Mouse (Mus musculus) left cerebral cortex, adult 8-10 months (tissue): ENCODE data around the gene Nacc1. TPM values are rescaled to one million over a fixed set of nuclear protein-coding genes. Genes with fewer than 3 reads are reported as not detected.
"Not testable (repeated sequence)": the region's sequence is repeated elsewhere in the genome, so short reads cannot be mapped to it uniquely, and the experiment has no call there.

Experiments
- DNase-seq, 2 experiments: peaks; one replicate each; pipeline ENCODE4 v3.0.0; 2022; ENCODE audit warnings: low spot score in 2 of 2
- total RNA-seq, 4 experiments: library from RNA; stranded (reverse); gene quantifications; 2 replicates each; pipeline ENCODE4 v1.2.4; 2022

Nacc1 gene
- total RNA-seq, 4 experiments from 2014 or later: 88.5 to 97.6 (median 93.9) TPM

DNA sequence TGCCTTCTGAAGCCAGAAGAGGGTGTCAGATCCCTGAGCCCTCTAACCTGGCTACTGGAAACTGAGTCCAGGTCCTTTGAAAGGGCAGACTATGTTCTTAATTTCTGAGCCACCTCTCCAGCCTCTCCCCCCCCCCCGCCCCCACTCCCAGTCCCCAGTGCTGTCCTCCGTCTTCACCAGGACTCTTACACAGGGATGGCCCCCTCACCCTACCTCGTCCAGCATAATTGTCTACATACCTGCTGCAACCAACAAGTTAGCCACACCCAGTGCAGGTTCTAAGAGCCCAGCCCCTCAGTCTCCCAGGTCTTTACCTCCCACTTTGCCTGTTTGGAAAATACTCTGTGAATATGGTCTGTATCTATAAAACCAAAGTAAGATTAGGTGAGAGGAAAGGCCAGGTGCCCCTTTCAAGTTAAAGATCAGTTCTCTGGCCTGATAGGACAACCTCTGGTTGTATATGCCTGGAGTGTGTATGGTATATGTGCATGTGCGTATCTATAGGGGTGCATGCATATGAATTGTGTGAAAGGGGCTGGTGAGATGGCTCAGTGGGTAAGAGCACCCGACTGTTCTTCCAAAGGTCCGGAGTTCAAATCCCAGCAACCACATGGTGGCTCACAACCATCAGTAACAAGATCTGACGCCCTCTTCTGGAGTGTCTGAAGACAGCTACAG lies 46.9 kb downstream of the Nacc1 start:
- no peak for DNase-seq

DNA sequence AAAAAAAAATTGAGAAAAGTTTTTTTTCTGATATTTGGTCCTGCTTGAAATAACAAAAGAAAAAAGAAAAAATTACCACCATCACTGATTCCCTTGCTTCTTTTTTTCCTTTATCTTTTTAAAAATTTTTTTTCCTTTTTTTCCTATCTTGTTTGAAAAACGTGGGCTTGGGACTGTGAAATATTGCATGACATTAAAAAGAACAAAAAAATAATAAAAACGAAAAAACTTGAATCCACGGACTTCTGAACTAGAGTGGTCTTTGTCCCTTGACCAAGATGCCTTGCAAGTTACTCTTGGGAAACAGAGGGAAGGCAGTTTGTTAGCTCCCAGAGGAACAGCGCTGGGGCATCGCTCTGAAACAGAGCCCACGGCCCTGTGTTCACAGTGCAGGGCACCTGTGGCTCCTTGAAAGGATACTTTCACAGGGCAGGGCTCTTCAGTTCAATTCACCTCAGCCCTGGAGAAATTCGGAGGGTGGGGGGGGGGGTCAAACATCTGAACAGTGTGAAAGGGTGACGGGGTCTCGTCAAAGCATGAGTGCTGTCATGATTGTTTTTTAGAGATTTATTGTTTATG lies 47.6 kb downstream of the Nacc1 start:
- no peak for DNase-seq

DNA sequence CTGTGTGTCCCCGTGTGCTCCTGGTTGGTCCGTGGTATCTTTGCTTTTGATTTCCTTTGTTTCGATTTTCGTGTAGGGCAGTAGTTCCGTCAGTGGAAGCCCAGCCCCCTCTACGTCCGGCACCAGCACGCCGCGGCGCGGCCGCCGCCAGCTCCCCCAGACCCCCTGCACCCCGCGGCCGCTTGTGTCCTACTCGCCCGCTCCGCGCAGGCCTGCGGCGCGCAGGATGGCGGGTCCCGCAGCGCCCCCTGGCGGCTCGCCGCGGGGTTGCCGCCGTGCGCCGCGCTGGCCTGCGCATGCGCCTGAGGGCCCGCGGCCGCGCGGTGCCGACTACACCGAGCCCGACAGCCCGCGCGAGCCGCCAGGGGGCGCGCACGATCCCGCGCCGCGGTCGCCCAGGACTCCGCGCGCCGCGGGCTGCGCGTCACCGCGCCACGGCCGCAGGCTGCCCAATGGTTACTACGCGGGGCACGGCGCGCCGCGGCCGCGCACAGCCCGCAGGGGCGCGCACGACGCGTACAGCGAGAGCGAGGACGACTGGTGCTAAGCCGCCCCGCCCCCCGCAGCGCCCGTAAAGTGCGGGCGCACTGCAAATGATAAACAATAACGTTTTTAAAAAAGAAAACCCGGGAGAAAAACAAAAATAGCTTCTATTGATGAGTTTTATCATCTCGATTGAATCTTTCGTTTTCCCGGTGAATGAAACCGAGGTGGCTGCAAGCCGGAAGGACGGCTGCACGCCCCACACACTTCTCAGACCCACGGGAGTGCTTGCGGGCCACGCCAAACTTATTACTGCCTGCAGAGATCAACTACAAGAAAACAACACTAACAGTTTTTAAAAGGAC lies 48.3 kb downstream of the Nacc1 start:
- peak; percentile 78 to 93 for DNase-seq

DNA sequence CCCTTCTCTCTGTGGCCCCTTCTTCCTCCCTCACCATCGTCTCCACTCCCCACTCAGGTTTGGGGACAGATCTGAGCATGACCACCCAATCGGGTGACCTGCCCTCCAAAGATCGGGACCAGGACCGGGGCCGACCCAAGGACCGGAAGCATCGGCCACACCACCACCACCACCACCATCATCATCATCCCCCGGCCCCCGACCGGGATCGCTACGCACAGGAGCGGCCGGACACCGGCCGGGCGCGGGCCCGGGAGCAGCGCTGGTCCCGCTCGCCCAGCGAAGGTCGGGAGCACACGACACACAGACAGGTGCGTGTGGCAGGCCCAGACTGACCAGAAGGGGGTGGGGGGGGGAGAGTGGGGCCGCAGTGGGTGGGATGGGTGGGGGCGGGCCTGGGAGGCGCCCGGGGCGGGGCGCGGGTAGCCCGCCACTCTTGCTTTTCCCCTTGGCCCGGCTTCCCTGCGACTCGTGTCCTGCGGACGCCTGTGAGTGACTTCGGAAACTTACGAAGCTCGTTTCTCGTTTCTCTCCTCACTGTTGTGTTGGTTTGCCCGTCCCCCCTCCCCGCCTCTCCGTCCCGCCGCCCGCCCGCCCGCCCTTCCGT lies 49.0 kb downstream of the Nacc1 start:
- DNase-seq: no peak

DNA sequence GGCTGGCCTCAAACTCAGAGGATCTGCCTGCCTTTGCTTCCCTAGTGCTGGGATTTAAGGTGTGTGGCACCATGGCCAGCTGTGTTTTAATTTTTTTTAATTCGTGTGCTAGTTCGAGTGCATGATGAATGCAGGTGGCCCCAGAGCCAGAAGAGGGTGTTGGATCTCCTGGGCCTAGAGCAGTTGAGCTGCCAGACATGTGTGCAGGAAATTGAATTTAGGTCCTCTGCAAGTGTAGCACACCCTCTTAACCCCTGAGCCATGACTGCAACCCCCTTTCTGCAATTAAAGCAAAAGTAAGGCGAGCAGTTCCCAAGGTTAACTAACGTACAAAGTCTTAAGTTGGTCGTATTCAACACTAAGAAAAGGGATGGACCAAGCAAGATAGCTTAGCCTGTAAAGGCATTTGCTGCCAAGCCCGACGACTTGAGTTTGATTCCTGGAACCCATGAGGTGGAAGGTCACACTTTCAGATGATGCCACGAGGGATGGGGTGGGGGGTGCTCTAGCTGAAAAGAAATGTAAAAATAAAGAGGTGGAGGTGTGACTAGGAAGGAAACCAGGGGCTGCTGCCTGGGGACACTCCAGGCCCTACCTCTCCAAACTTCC lies 49.6 kb downstream of the Nacc1 start:
- no peak for DNase-seq

DNA sequence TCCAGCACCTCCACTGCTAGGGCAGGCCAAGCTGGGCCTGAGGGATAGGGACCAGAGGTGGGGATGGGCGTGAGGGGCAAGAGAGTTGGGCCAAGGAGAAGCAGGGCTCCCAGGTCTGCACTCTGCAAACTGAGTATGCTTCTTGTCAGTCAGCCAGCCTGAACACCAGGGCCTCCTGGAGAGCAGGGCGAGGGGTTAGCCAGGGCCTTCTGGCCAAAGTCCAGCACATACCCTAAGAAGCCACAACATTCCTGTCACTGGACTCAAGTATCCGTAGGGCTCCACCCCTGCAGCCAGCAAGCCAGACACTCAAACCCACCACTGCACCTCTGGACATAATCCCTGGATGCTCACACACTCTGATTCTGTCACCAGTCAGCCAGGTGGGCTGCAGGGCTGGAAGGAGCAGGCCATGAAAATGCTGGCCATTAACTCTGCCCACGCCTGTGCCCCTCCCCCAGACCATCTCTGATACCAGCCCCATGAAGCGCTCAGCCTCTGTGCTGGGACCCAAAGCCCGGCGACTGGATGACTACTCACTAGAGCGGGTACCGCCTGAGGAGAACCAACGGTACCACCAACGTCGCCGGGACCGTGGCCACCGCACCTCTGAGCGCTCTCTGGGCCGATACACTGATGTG lies 51.5 kb downstream of the Nacc1 start:
- DNase-seq: no peak

DNA sequence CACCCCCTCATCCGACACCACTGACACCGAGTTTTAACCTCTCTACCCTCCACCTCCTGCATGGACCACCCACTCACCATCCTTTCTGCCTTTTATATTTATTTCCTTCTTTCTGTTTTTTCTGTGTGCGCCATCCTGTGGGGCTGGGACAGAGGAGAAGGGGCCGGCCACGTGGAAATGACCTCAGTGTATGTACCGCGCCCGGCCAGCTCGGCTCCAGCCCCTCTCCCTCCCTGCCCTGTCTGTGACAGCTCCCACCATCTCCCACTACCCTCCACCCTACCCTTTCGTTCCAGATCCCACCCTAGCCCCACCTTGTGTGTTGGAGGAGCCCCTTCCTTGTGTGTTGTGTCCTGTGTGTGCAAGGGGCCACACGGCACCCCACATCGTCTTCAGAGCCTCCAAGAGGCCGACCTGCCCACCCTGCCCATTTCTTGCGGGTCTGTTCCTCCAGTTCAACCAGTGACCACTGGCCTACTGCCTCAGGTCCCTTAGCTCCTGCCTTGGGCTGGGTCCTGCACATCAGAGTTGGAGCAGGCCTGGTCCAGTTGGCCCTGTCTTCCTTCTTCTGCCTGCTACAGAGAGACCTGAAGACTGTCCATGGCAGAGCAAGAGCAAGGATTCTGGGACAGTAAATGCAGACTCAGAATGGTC lies 52.1 kb downstream of the Nacc1 start:
- DNase-seq: no peak

DNA sequence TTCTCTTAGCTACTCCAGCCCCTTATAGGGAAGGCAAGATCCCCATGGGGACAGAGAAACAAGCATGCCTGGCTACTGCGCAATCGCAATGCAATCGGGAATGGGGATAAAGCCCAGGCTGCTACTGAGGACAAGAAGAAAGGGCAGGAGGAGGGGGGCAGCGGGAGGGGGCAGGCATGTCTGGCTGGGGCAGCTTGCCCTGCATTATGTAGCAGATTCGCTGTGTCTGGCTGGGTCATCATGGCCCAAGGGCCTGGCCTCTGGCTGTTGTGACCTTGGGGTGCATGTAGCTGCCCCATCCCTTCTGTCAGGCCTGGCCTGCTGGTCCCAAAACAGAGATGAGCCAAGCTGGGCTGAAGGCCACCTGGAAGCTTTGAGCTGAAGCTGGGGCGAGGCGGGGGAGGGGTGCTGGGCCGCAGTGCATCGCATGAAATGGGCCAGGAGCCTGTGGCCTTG lies 52.8 kb downstream of the Nacc1 start:
- no peak for DNase-seq

DNA sequence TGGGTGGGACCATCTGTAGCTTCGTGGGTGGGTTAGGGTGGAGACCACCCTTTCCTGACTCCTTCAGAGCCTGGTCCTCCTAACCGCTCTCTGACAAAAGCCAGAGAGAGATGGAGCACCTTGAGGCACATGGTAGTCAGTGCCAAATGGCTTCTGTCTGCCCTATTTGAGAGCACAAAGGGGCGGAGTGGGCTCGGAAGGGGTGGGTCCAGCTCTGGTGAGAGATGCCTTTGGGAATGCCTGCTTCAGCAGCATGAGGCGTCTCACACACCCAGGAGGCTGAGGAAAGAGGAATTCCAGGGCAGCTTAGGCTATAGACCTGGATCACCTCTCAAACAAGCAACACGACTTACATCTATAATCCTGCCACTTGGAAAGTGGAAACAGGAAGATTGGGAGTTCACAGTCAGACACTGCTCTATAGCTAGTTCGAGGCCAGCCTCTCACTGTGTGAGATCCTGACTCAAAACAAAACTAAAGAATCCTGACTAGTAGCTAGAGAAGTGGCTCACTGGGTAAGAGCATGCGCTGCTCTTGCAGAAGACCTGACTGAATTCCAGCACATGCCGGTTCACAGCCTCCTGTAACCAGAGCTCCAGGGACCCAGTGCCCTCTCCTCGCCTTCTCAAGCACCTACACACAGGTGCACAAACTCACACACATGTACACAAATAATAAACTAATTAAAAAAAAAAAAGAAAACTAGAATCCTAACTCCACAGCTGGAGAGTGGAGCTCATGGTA lies 53.6 kb downstream of the Nacc1 start:
- DNase-seq: no peak

DNA sequence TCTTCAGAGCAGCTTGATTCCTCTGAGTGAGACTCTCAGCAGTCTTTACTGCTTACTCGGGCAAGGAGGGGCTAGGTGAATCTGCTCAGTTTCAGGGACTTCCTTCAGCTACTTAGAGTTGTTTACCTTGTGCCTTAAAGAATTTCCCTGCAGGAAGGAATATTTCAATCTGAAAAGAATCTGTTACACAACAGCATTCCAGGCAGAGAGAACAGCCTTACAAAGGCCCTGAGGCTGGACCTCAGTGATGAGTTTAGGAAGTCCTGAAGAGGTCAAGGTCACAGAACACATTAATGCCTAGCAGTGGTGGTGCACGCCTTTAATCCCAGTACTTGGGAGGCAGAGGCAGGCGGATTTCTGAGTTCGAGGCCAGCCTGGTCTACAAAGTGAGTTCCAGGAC lies 55.8 kb downstream of the Nacc1 start:
- DNase-seq: no peak

DNA sequence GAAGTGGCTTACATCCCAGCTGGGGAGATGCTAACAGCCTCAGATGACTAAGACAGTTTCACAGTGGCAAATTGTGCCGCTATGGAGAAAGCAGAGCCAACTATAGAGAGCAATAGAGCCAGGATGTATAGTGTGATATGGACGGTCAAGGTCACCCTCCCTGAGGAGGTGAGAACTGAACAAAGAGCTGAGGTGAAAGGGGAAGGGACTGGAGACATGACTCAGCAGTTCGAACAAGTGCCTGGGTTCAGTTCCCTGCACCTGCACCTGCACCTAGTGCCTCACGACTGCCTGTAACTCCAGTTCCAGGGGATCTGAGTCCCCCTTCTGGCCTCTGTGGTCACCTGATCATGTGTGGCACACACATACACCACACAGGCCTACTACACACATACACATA lies 57.5 kb downstream of the Nacc1 start:
- no peak for DNase-seq

DNA sequence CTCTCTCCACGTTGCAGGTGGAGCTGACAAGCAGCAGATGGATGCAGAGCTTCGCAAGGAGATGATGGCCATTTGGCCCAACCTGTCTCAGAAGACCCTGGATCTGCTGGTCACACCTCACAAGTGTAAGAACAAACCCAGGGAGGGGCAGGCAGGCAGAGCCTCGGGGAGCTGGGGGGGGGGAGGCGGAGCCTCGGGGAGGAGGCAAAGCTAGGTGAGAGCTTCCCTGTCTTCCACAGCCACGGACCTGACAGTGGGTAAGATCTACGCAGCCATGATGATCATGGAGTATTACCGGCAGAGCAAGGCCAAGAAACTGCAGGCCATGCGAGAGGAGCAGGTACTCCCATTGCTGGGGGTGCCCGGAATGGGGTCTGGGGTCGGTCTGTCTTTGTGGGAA lies 58.1 kb downstream of the Nacc1 start:
- no peak for DNase-seq

DNA sequence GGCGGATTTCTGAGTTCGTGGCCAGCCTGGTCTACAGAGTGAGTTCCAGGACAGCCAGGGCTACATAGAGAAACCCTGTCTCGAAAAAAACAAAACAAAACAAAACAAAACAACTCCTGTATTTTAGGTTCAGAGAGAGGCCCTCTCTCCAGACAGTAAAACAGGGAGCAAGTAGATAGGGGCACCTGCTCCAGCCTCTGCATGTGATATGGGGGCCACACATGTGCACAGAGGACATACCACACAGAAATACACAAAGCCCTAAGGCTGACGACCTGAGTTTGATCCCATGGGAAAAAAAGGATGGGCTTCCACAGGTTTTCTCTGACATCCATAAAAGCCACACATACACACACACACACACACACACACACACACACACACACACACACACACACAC lies 64.2 kb downstream of the Nacc1 start:
- DNase-seq: not testable (repeated sequence)

DNA sequence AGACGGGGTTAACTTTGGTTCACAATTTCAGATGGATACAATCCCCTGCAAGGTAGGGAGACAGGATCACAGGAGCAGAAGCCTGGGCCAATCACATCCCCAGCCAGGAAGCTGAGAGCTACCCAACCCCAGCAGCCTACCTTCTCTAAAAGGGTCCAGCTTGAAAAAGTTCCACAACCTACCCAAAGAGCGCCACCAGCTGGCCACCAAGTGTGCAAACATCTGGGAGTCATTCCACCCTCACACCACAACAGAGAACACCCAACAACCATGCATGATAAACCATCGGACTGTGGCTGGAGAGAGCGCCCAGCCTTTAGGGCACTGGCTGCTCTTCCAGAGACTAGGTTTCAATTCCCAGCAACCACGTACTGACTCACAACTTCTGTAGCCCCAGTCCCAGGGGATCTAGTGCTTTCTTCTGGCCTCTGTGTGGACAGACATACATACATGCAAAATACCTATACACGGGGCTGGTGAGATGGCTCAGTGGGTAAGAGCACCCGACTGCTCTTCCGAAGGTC lies 66.5 kb downstream of the Nacc1 start:
- no peak for DNase-seq

Other genes starting within 250 kb of the Nacc1 start
- 10 to 100 TPM in 2 of 4 experiments, 1 to 10 TPM in 2; 5.9 to 15.8 (median 8.9) TPM for gene Ier2, start 25.0 kb downstream of the Nacc1 start, total RNA-seq
- 100 to 1,000 TPM; 101 to 105 (median 103) TPM for gene Trmt1, start 1.6 kb downstream of the Nacc1 start, total RNA-seq
- gene Lyl1, start 13.6 kb upstream of the Nacc1 start, total RNA-seq: 1 to 10 TPM; 2.2 to 4.5 (median 3.4) TPM
- under 1 TPM in 1 of 4 experiments, not detected in 3; 0.55 TPM for gene G430095P16Rik, start 35.1 kb upstream of the Nacc1 start, total RNA-seq
- 100 to 1,000 TPM; 352 to 438 (median 370) TPM for gene Nfix, start 112.5 kb upstream of the Nacc1 start, total RNA-seq
- 1 to 10 TPM; 8.4 to 9.7 (median 8.9) TPM for gene Dand5, start 135.0 kb upstream of the Nacc1 start, total RNA-seq
- gene Gadd45gip1, start 143.7 kb upstream of the Nacc1 start, total RNA-seq: 10 to 100 TPM; 23.3 to 28.4 (median 24.7) TPM
- 10 to 100 TPM; 72.4 to 90.1 (median 79.4) TPM for gene Rad23a, start 152.8 kb upstream of the Nacc1 start, total RNA-seq
- 100 to 1,000 TPM; 333 to 426 (median 383) TPM for gene Calr, start 159.1 kb upstream of the Nacc1 start, total RNA-seq
- 10 to 100 TPM; 39.6 to 48.5 (median 43.7) TPM for gene Farsa, start 169.1 kb upstream of the Nacc1 start, total RNA-seq
- gene Syce2, start 184.2 kb upstream of the Nacc1 start, total RNA-seq: 1 to 10 TPM; 6.3 to 8.0 (median 6.8) TPM
- 10 to 100 TPM; 29.8 to 43.0 (median 36.5) TPM for gene Gcdh, start 206.1 kb upstream of the Nacc1 start, total RNA-seq
- gene Klf1, start 214.1 kb upstream of the Nacc1 start, total RNA-seq: not detected
- 10 to 100 TPM in 1 of 4 experiments, 1 to 10 TPM in 3; 5.0 to 12.2 (median 7.1) TPM for gene Dnase2a, start 220.7 kb upstream of the Nacc1 start, total RNA-seq
- 10 to 100 TPM; 69.1 to 76.7 (median 74.1) TPM for gene Mast1, start 249.5 kb upstream of the Nacc1 start, total RNA-seq